Mouse (Mus musculus) spleen, adult 2 months (tissue): ENCODE results near the gene Khdrbs2. TPM values are rescaled to one million over a fixed set of nuclear protein-coding genes. Genes with fewer than 3 reads are reported as not detected.

Source experiments
- DNase-seq, 2 experiments: peaks; one replicate each; pipeline versions ENCODE4 v3.0.0 to v3.0.0-alpha.2; 2012 to 2021; ENCODE audit warnings: low spot score in 2 of 2, low read depth in 1 of 2
- H3K27ac ChIP-seq: fragments of 200-500 bp; 2 replicates; pipeline ENCODE4 v1.5.1; 2012; ENCODE audit warnings: low read length, inconsistent platforms; ENCODE audit not compliant: insufficient read depth
- H3K27me3 ChIP-seq: fragments of 200-500 bp; 2 replicates; pipeline ENCODE4 v1.6.1; 2012; ENCODE audit warnings: mild to moderate bottlenecking, moderate library complexity, low read length, inconsistent platforms; ENCODE audit not compliant: control insufficient read depth, insufficient read depth
- H3K36me3 ChIP-seq: fragments of 200-500 bp; 2 replicates; pipeline ENCODE4 v1.6.1; 2012; ENCODE audit warnings: mild to moderate bottlenecking, low read length, inconsistent platforms; ENCODE audit not compliant: control insufficient read depth, insufficient read depth
- H3K4me1 ChIP-seq: fragments of 200-500 bp; 2 replicates; pipeline ENCODE4 v1.6.1; 2011; ENCODE audit warnings: inconsistent platforms; ENCODE audit not compliant: control insufficient read depth, insufficient read depth, insufficient read length
- H3K4me3 ChIP-seq: fragments of 200-500 bp; 2 replicates; pipeline ENCODE4 v1.5.1; 2011; ENCODE audit warnings: mild to moderate bottlenecking, inconsistent platforms; ENCODE audit not compliant: insufficient read depth, insufficient read length; ENCODE audit errors: extremely low read depth
- CTCF ChIP-seq: fragments of 200-500 bp; IDR thresholded peaks from 2 replicates; pipeline ENCODE4 v1.5.1; 2011; ENCODE audit warnings: mild to moderate bottlenecking, inconsistent platforms; ENCODE audit not compliant: insufficient read depth, insufficient read length, insufficient replicate concordance; ENCODE audit errors: extremely low read depth
- POLR2A ChIP-seq: fragments of 200-500 bp; IDR thresholded peaks from 2 replicates; pipeline ENCODE4 v1.6.1; 2011; ENCODE audit warnings: low read depth, low read length, inconsistent platforms
- WGBS: fragments of 180-500 bp; shearing (Covaris S2); methylation state at CpG from one replicate; pipeline ENCODE4 v1.1.7; 2018; 5-methylcytosine and 5-hydroxymethylcytosine counted together
- polyA plus RNA-seq: library from polyadenylated mRNA; depleted of rRNA; stranded (reverse); fragments of >200 nt; gene quantifications from 2 replicates; pipeline ENCODE4 v1.2.3, GENCODE M21; 2012

Khdrbs2 gene
- polyA plus RNA-seq, 1 experiment: not detected

DNA sequence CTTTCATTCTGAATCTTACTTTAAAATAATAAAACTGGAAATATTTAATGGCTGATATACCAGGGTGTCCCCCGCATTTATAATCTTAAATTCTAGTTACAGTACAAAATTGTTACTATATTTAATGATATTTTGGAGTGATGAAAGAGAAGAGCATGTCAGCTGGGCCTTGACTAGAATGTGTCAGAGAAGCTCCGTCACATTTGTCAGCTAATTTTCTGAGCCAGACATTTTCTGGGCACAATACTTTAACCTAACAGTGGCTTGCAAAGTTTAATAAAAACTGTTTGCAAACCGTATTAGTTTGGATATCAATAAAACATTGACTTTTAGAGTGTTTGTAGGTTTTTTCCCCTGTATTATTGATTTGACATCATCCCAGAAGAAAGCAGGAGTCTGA is 380.9 kb downstream of the Khdrbs2 start:
- WGBS: 86% methylated on average over 3 of the region's 3 CpGs
- no peak for TF ChIP-seq POLR2A
- TF ChIP-seq CTCF: no peak
- Histone ChIP-seq H3K4me3 (no peak overlapping the region), H3K36me3 (no peaks in the 10 kb centered on the region), H3K27ac (no peak overlapping the region), H3K27me3 (no peaks in the 10 kb centered on the region), H3K4me1 (no peaks in the 10 kb centered on the region)
- no peak for DNase-seq

GRCm38 (mm10) chr1:32553925-32554324 is 381.4 kb downstream of the Khdrbs2 start:
- 53% methylated on average over 4 of the region's 4 CpGs for WGBS
- Histone ChIP-seq H3K27ac (no peak overlapping the region), H3K4me1 (no peaks in the 10 kb centered on the region), H3K36me3 (no peaks in the 10 kb centered on the region), H3K27me3 (no peaks in the 10 kb centered on the region), H3K4me3 (no peak overlapping the region)
- DNase-seq: no peak
- TF ChIP-seq POLR2A (no peak), CTCF (no peak)

DNA sequence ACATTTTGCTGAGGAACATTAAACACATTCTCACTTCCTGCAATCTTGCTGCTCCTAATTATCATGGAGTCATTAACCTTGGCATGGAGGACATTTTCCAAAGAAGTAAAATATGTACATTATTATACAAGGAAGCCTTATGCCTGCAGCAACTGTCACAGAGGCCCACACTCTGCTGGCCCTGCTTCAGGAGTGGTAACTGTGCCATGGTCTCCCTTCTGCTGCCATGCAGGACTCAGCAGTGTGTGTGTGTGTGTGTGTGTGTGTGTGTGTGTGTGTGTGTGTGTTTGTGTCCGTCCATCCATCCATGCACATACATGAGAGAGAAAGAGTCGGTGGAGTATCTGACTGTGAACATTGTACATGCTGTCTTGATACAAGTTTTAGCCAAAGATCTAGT is 396.4 kb downstream of the Khdrbs2 start:
- no peak for DNase-seq
- 77% methylated on average over 2 of the region's 2 CpGs for WGBS
- Histone ChIP-seq H3K4me1 (no peaks in the 10 kb centered on the region), H3K4me3 (no peak overlapping the region), H3K27ac (no peak overlapping the region), H3K36me3 (no peaks in the 10 kb centered on the region), H3K27me3 (no peaks in the 10 kb centered on the region)
- TF ChIP-seq CTCF: no peak
- TF ChIP-seq POLR2A: no peak

- WGBS: 90% methylated on average over 1 of the region's 1 CpGs
- Histone ChIP-seq H3K27me3 (no peaks in the 10 kb centered on the region), H3K27ac (no peak overlapping the region), H3K4me3 (no peak overlapping the region), H3K4me1 (no peaks in the 10 kb centered on the region), H3K36me3 (no peaks in the 10 kb centered on the region)
- TF ChIP-seq POLR2A (no peak), CTCF (no peak)
- DNase-seq: no peak
Observed at GRCm38 (mm10) chr1:32626060-32626459, 453.5 kb downstream of the Khdrbs2 start.

- H3K27ac ChIP-seq: no peak overlapping the region
- DNase-seq: no peak
- H3K36me3 ChIP-seq: no peaks in the 10 kb centered on the region
- no peaks in the 10 kb centered on the region for H3K4me1 ChIP-seq
- H3K27me3 ChIP-seq: no peaks in the 10 kb centered on the region
- no peak overlapping the region for H3K4me3 ChIP-seq
- WGBS: 87% methylated on average over 5 of the region's 5 CpGs
- TF ChIP-seq POLR2A: no peak
- TF ChIP-seq CTCF: no peak
Observed at GRCm38 (mm10) chr1:32632415-32633354, 460.2 kb downstream of the Khdrbs2 start.

DNA sequence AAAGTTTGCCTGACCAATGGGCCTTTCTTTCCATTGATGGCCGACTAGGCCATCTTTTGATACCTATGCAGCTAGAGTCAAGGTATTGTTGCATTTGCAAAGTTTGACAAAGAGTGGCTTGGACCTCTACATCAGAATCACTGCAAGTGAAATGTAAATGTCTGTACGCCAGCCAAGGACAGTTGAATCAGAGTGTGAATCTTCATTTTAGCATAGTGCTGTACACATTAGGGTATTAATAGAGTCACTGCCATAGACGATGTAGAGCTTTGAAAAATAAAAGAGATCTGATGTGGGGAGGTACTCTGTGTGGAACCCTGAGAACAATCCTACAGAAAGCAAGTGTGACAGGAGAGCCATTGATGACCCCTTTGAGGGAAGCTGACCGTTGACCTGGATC is 460.9 kb downstream of the Khdrbs2 start:
- no peak for TF ChIP-seq CTCF
- no peak for TF ChIP-seq POLR2A
- Histone ChIP-seq H3K27me3 (no peaks in the 10 kb centered on the region), H3K4me3 (no peak overlapping the region), H3K4me1 (no peaks in the 10 kb centered on the region), H3K36me3 (no peaks in the 10 kb centered on the region), H3K27ac (no peak overlapping the region)
- no peak for DNase-seq
- WGBS: 89% methylated on average over 4 of the region's 4 CpGs

GRCm38 (mm10) chr1:32639118-32639517 is 466.6 kb downstream of the Khdrbs2 start:
- 89% methylated on average over 5 of the region's 5 CpGs for WGBS
- Histone ChIP-seq H3K4me1 (no peaks in the 10 kb centered on the region), H3K27me3 (no peaks in the 10 kb centered on the region), H3K4me3 (no peak overlapping the region), H3K36me3 (no peaks in the 10 kb centered on the region), H3K27ac (no peak overlapping the region)
- DNase-seq: no peak
- TF ChIP-seq POLR2A (no peak), CTCF (no peak)
